11 mouse cellular contexts compared by ENCODE assay signal in the genomic region with DNA sequence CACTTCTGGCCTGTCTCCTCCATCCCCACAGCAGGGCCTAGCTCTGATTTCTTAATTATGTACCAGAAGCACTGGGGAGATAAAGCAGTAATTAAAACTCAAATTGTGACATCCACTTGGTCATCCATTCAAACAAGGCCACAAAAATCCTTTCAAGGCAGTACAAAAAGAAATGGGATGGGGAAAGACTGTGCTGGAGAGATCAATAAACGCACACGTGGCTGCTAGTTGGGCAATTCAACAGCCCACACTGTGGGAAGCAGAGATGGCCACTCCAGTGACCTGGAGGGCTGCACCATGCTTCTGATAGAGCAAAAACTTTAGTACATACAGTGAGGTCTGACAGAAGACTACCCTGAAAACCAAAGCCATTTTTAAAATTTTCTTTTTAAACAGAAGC. TPM values are rescaled to one million over a fixed set of nuclear protein-coding genes. Genes with fewer than 3 reads are reported as not detected.
A peak's percentile ranks its signal among the peaks of the same experiment; 100 is the strongest.
DNase-seq lines count a peak whose midpoint lies in the region; ATAC-seq lines count a peak whose summit lies in the region.
"Had no signal": no experiment of that assay in that cellular context is flagged by ENCODE, and none has a peak within 500 bp of the region (broad histone marks: within the 10 kb centered on the region; RNA-seq: fewer than 3 reads in every experiment).

No protein-coding gene starts in this region.

- H3K27me3 ChIP-seq in limb, embryonic 11.5 days (ENCODE audit: control insufficient read depth, insufficient read depth, low read length), result no peaks in the 10 kb centered on the region
- no peaks in the 10 kb centered on the region; the same call in 1 of the 2 replicates for H3K27me3 ChIP-seq in limb, embryonic 10.5 days (ENCODE audit: low read depth, poor library complexity, severe bottlenecking)
- no peaks in the 10 kb centered on the region for H3K27me3 ChIP-seq in forebrain, embryonic 15.5 days
- peaks cover 16% of the 10 kb centered on the region for H3K27me3 ChIP-seq in liver, embryonic 12.5 days (replicated peaks)
- H3K27me3 ChIP-seq in neural tube, embryonic 13.5 days, result no peaks in the 10 kb centered on the region

- no peaks in the 10 kb centered on the region for H3K9me3 ChIP-seq in limb, embryonic 11.5 days (ENCODE audit: control insufficient read depth, low read length)
- no peaks in the 10 kb centered on the region for H3K9me3 ChIP-seq in limb, embryonic 10.5 days (replicated peaks)
- no peaks in the 10 kb centered on the region for H3K9me3 ChIP-seq in forebrain, embryonic 15.5 days
- H3K9me3 ChIP-seq in liver, embryonic 12.5 days (replicated peaks), result no peaks in the 10 kb centered on the region
- no peaks in the 10 kb centered on the region for H3K9me3 ChIP-seq in neural tube, embryonic 13.5 days
- H3K9me3 ChIP-seq: megakaryocyte, embryonic 14.5 days had no signal

- no peak for DNase-seq in limb, embryonic 11.5 days (ENCODE audit: low spot score)
- DNase-seq in limb, embryonic 10.5 days (ENCODE audit: low spot score), result no peak
- no peak for DNase-seq in thymus, postnatal 36 days
- no peak for DNase-seq in thymus, postnatal 10 days (ENCODE audit: low spot score in 2 of 2)
- no peak for DNase-seq in lung, postnatal 4 days
- DNase-seq: layer of hippocampus, adult 9-11 months had no signal

- 31% methylated on average over 2 of the region's 2 CpGs for WGBS in limb, embryonic 11.5 days
- 46% methylated on average over 2 of the region's 2 CpGs for WGBS in limb, embryonic 10.5 days
- WGBS in forebrain, embryonic 15.5 days, result 16% methylated on average over 2 of the region's 2 CpGs
- 49% methylated on average over 2 of the region's 2 CpGs for WGBS in liver, embryonic 12.5 days (ENCODE audit: insufficient replicate concordance)
- 11% methylated on average over 2 of the region's 2 CpGs for WGBS in neural tube, embryonic 13.5 days

- H3K4me2 ChIP-seq in limb, embryonic 11.5 days (ENCODE audit: low read depth, severe bottlenecking), result peak overlapping the region; percentile 79; the same call in 1 of the 2 replicates
- peak overlapping the region; percentile 64 for H3K4me2 ChIP-seq in forebrain, embryonic 15.5 days (replicated peaks)
- H3K4me2 ChIP-seq in liver, embryonic 12.5 days, result peak overlapping the region; percentile 98
- peak overlapping the region; percentile 64 for H3K4me2 ChIP-seq in neural tube, embryonic 13.5 days

- H3K36me3 ChIP-seq in limb, embryonic 11.5 days (ENCODE audit: control insufficient read depth, insufficient read depth, low read length), result no peaks in the 10 kb centered on the region
- H3K36me3 ChIP-seq in limb, embryonic 10.5 days, result peaks cover 19% of the 10 kb centered on the region; the same call in 1 of the 2 replicates
- H3K36me3 ChIP-seq in forebrain, embryonic 15.5 days, result peaks cover 13% of the 10 kb centered on the region; the same call in 1 of the 2 replicates
- no peaks in the 10 kb centered on the region for H3K36me3 ChIP-seq in liver, embryonic 12.5 days
- peaks cover 25% of the 10 kb centered on the region for H3K36me3 ChIP-seq in neural tube, embryonic 13.5 days

- peaks cover 6% of the 10 kb centered on the region for H3K4me1 ChIP-seq in limb, embryonic 11.5 days (ENCODE audit: control insufficient read depth, insufficient read depth, low read length)
- peaks cover 12% of the 10 kb centered on the region for H3K4me1 ChIP-seq in limb, embryonic 10.5 days
- peaks cover 27% of the 10 kb centered on the region for H3K4me1 ChIP-seq in forebrain, embryonic 15.5 days
- H3K4me1 ChIP-seq in liver, embryonic 12.5 days, result peaks cover 19% of the 10 kb centered on the region
- H3K4me1 ChIP-seq in neural tube, embryonic 13.5 days (replicated peaks), result peaks cover 32% of the 10 kb centered on the region

- ATAC-seq in limb, embryonic 11.5 days (ENCODE audit: insufficient number of reproducible peaks, low FRiP score, low TSS enrichment, low read depth), result no peak
- ATAC-seq in forebrain, embryonic 15.5 days (replicated peaks), result no peak
- ATAC-seq in liver, embryonic 12.5 days, result no peak
- no peak for ATAC-seq in neural tube, embryonic 13.5 days (ENCODE audit: low read depth)
- ATAC-seq: inflammation-experienced regulatory T-cells, adult 6 months had no signal

- H3K27ac ChIP-seq in limb, embryonic 11.5 days (replicated peaks; ENCODE audit: low read depth, low read length), result no peak overlapping the region
- no peak overlapping the region for H3K27ac ChIP-seq in limb, embryonic 10.5 days
- no peak overlapping the region for H3K27ac ChIP-seq in forebrain, embryonic 15.5 days (replicated peaks)
- H3K27ac ChIP-seq in liver, embryonic 12.5 days, result no peak overlapping the region
- no peak overlapping the region for H3K27ac ChIP-seq in neural tube, embryonic 13.5 days (replicated peaks)

- H3K9ac ChIP-seq in limb, embryonic 11.5 days (ENCODE audit: low read length), result no peak overlapping the region
- peak overlapping the region; percentile 76 for H3K9ac ChIP-seq in forebrain, embryonic 15.5 days (replicated peaks)
- no peak overlapping the region for H3K9ac ChIP-seq in liver, embryonic 12.5 days
- peak overlapping the region; percentile 87 for H3K9ac ChIP-seq in neural tube, embryonic 13.5 days

- H3K4me3 ChIP-seq in limb, embryonic 11.5 days (ENCODE audit: low read depth, low read length), result no peak overlapping the region
- no peak overlapping the region for H3K4me3 ChIP-seq in limb, embryonic 10.5 days
- H3K4me3 ChIP-seq in forebrain, embryonic 15.5 days, result peak overlapping the region; percentile 71
- peak overlapping the region; percentile 71; the same call in 1 of the 2 replicates for H3K4me3 ChIP-seq in liver, embryonic 12.5 days
- H3K4me3 ChIP-seq in neural tube, embryonic 13.5 days, result peak overlapping the region; percentile 75

RNA-seq across cellular contexts. Expression of gene Paqr3, which starts 1.3 kb away (rescaled TPM):
- 8.6 and 10.3 TPM in 2 replicates for polyA plus RNA-seq in limb, embryonic 11.5 days (2014; fragmentation: Nextera tagmentation; extraction: Ambion mirVana)
- polyA plus RNA-seq in limb, embryonic 10.5 days (2016; fragmentation: Nextera tagmentation; extraction: Ambion mirVana), result 8.7 and 10.8 TPM in 2 replicates
- 21.7 and 22.1 TPM in 2 replicates for polyA plus RNA-seq in forebrain, embryonic 15.5 days (2015; fragmentation: Nextera tagmentation; extraction: Ambion mirVana)
- polyA plus RNA-seq in liver, embryonic 12.5 days (2016; fragmentation: Nextera tagmentation; extraction: Ambion mirVana), result 1.3 and 1.8 TPM in 2 replicates
- 18.6 and 24.5 TPM in 2 replicates for polyA plus RNA-seq in neural tube, embryonic 13.5 days (2015; fragmentation: Nextera tagmentation; extraction: Ambion mirVana)

Comparison
In these comparisons a context has a peak if more than half of its experiments do, and no peak if none do; other contexts are left out.
1. H3K4me3 ChIP-seq: peak in forebrain, embryonic 15.5 days (single experiment), liver, embryonic 12.5 days (single experiment) and neural tube, embryonic 13.5 days (single experiment); none in limb, embryonic 11.5 days (single experiment) and limb, embryonic 10.5 days (single experiment).
2. H3K9ac ChIP-seq: peak in forebrain, embryonic 15.5 days (single experiment) and neural tube, embryonic 13.5 days (single experiment); none in limb, embryonic 11.5 days (single experiment) and liver, embryonic 12.5 days (single experiment).
3. Peak in every context shown above with its lines, with median percentiles within 50 percentile points of each other: H3K4me2 ChIP-seq.